Mouse (Mus musculus) heart, postnatal 0 days (tissue): ENCODE results near the gene Xab2.

Experiments
- CTCF ChIP-seq: IDR thresholded peaks from 2 replicates; pipeline ENCODE4 v1.5.1; 2016; ENCODE audit warnings: antibody characterized with exemption, control low read depth, low read depth
- EP300 ChIP-seq: IDR thresholded peaks from 2 replicates; pipeline ENCODE4 v1.6.1; 2016; ENCODE audit warnings: antibody characterized with exemption, low read depth

- TF ChIP-seq EP300 = no peak
- no peak for TF ChIP-seq CTCF
Observed at GRCm38 (mm10) chr8:3599219-3599618, 21.9 kb downstream of the Xab2 start.
